Comparison of ENCODE assay signal across 8 mouse cellular contexts in the genomic region with DNA sequence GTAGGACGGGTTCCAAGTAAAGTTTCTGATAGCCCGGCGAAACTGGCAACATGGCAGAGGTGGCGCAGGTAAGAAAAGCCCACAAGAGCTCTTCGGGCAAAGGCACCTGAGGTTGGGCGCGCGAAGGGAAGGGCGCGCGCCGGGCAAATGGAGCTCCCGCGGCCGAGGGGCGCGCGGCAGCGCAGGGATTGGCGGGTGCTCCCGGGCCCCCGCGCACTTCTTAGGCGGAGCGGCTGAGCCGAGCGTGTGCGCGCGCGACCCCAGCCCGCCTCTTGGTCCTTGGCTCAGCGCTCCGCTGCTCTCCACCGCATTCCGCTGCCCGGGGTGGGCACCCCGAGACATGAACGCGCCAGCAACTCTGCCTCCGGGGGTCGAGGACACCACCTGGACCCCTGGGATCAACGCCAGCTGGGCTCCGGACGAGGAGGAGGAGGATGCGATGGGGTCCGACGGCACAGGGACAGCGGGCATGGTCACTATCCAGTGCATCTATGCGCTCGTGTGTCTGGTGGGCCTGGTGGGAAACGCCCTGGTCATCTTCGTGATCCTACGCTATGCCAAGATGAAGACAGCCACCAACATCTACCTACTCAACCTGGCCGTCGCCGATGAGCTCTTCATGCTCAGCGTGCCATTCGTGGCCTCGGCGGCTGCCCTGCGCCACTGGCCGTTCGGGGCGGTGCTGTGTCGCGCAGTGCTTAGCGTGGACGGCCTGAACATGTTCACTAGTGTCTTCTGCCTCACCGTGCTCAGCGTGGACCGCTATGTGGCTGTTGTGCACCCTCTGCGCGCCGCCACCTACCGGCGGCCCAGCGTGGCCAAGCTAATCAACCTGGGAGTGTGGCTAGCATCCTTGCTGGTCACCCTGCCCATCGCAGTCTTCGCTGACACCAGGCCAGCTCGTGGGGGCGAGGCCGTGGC. TPM values are rescaled to one million over a fixed set of nuclear protein-coding genes. Genes with fewer than 3 reads are reported as not detected.
DNase-seq lines count a peak whose midpoint lies in the region; ATAC-seq lines count a peak whose summit lies in the region.

A gene (plus strand): TSS at position 214 of the 921 bp plus-strand sequence.

- H3K36me3 ChIP-seq in embryonic facial prominence, embryonic 12.5 days: no peaks in the 10 kb centered on the region
- H3K36me3 ChIP-seq in heart, embryonic 12.5 days: no peaks in the 10 kb centered on the region
- H3K36me3 ChIP-seq in liver, embryonic 15.5 days (replicated peaks): no peaks in the 10 kb centered on the region
- H3K36me3 ChIP-seq in neural tube, embryonic 13.5 days: no peaks in the 10 kb centered on the region

- H3K9me3 ChIP-seq in embryonic facial prominence, embryonic 12.5 days: no peaks in the 10 kb centered on the region
- H3K9me3 ChIP-seq in heart, embryonic 12.5 days (replicated peaks): no peaks in the 10 kb centered on the region
- H3K9me3 ChIP-seq in liver, embryonic 15.5 days (replicated peaks): no peaks in the 10 kb centered on the region
- H3K9me3 ChIP-seq in neural tube, embryonic 13.5 days: no peaks in the 10 kb centered on the region

- no peak within 1 kb of the TSS for H3K27ac ChIP-seq in embryonic facial prominence, embryonic 12.5 days
- H3K27ac ChIP-seq in heart, embryonic 12.5 days (ENCODE audit: poor library complexity, severe bottlenecking): no peak within 1 kb of the TSS
- no peak within 1 kb of the TSS for H3K27ac ChIP-seq in liver, embryonic 15.5 days (replicated peaks)
- no peak within 1 kb of the TSS for H3K27ac ChIP-seq in neural tube, embryonic 13.5 days (replicated peaks)

- H3K9ac ChIP-seq in embryonic facial prominence, embryonic 12.5 days: peak within 1 kb of the TSS; percentile 53
- peak within 1 kb of the TSS; percentile 70 for H3K9ac ChIP-seq in heart, embryonic 12.5 days
- H3K9ac ChIP-seq in liver, embryonic 15.5 days: no peak within 1 kb of the TSS
- peak within 1 kb of the TSS; percentile 70 for H3K9ac ChIP-seq in neural tube, embryonic 13.5 days

- H3K4me1 ChIP-seq in embryonic facial prominence, embryonic 12.5 days: peaks cover 22% of the 10 kb centered on the region
- H3K4me1 ChIP-seq in heart, embryonic 12.5 days (replicated peaks): peaks cover 34% of the 10 kb centered on the region
- peaks cover 10% of the 10 kb centered on the region; the same call in 1 of the 2 replicates for H3K4me1 ChIP-seq in liver, embryonic 15.5 days (replicated peaks)
- peaks cover 19% of the 10 kb centered on the region for H3K4me1 ChIP-seq in neural tube, embryonic 13.5 days (replicated peaks)

- WGBS in embryonic facial prominence, embryonic 12.5 days: 3% methylated on average over 77 of the region's 83 CpGs
- WGBS in heart, embryonic 12.5 days: 4% methylated on average over 83 of the region's 83 CpGs
- 6% methylated on average over 80 of the region's 83 CpGs for WGBS in liver, embryonic 15.5 days (ENCODE audit: insufficient replicate concordance)
- WGBS in neural tube, embryonic 13.5 days: 4% methylated on average over 65 of the region's 83 CpGs

- peak; percentile 74; the same call in 1 of the 2 replicates for ATAC-seq in embryonic facial prominence, embryonic 12.5 days (ENCODE audit: insufficient number of reproducible peaks, insufficient read depth, low FRiP score, low TSS enrichment)
- ATAC-seq in heart, embryonic 12.5 days (ENCODE audit: insufficient number of reproducible peaks, low FRiP score): peak; percentile 68
- 0 out of 2 replicates have a peak, but pooled peaks have one; percentile 13 for ATAC-seq in liver, embryonic 15.5 days (ENCODE audit: insufficient read depth)
- ATAC-seq in neural tube, embryonic 13.5 days (ENCODE audit: low read depth): peak; percentile 93
- ATAC-seq in CD4-positive, CD25-positive, alpha-beta regulatory T cell, adult 4 months: no peak

- peak; percentile 63 to 72 for DNase-seq in left cerebral cortex, adult 18-20 months (ENCODE audit: low spot score in 2 of 2)
- no peak for DNase-seq in left cerebral cortex, adult 11 months (ENCODE audit: low spot score)
- peak; percentile 43 to 58 for DNase-seq in kidney, postnatal 25 days

- peaks cover 25% of the 10 kb centered on the region for H3K27me3 ChIP-seq in embryonic facial prominence, embryonic 12.5 days
- peaks cover 56% of the 10 kb centered on the region for H3K27me3 ChIP-seq in heart, embryonic 12.5 days (replicated peaks)
- H3K27me3 ChIP-seq in liver, embryonic 15.5 days: peaks cover 36% of the 10 kb centered on the region
- peaks cover 46% of the 10 kb centered on the region for H3K27me3 ChIP-seq in neural tube, embryonic 13.5 days

- H3K4me2 ChIP-seq in embryonic facial prominence, embryonic 12.5 days (replicated peaks): peak within 1 kb of the TSS; percentile 98
- H3K4me2 ChIP-seq in heart, embryonic 12.5 days: peak within 1 kb of the TSS; percentile 99
- peak within 1 kb of the TSS; percentile 64 for H3K4me2 ChIP-seq in liver, embryonic 15.5 days
- peak within 1 kb of the TSS; percentile 94 for H3K4me2 ChIP-seq in neural tube, embryonic 13.5 days

- peak within 1 kb of the TSS; percentile 59 for H3K4me3 ChIP-seq in embryonic facial prominence, embryonic 12.5 days
- H3K4me3 ChIP-seq in heart, embryonic 12.5 days: peak within 1 kb of the TSS; percentile 62
- peak within 1 kb of the TSS; percentile 34 for H3K4me3 ChIP-seq in liver, embryonic 15.5 days (replicated peaks)
- peak within 1 kb of the TSS; percentile 59 for H3K4me3 ChIP-seq in neural tube, embryonic 13.5 days

RNA-seq across cellular contexts. Expression of the gene that starts here (rescaled TPM):
- total RNA-seq in left cerebral cortex, adult 18-20 months (2021): 10 to 100 TPM; 27.4 to 35.5 TPM
- 2.4 and 2.7 TPM in 2 replicates for polyA plus RNA-seq in embryonic facial prominence, embryonic 12.5 days (2016; fragmentation: Nextera tagmentation; extraction: Ambion mirVana)
- polyA plus RNA-seq in heart, embryonic 12.5 days (2016; fragmentation: Nextera tagmentation; extraction: Ambion mirVana): 0.93 and 0.95 TPM in 2 replicates
- not detected in 2 replicates for polyA plus RNA-seq in liver, embryonic 15.5 days (2015; fragmentation: Nextera tagmentation; extraction: Ambion mirVana)
- 1.7 and 2.9 TPM in 2 replicates for polyA plus RNA-seq in neural tube, embryonic 13.5 days (2015; fragmentation: Nextera tagmentation; extraction: Ambion mirVana)
- polyA plus RNA-seq in CD4-positive, CD25-positive, alpha-beta regulatory T cell, adult 4 months (2017; shearing (Covaris generic)): not detected

Comparison
In these comparisons a context has a peak if more than half of its experiments do, and no peak if none do; other contexts are left out.
1. Peak in ATAC-seq, H3K4me3 ChIP-seq, H3K9ac ChIP-seq and H3K4me2 ChIP-seq in heart, embryonic 12.5 days; RNA of the gene not detected or under 1 TPM.
2. Peak in ATAC-seq, H3K4me3 ChIP-seq and H3K4me2 ChIP-seq in liver, embryonic 15.5 days; RNA of the gene not detected or under 1 TPM.